Mouse (Mus musculus) cortical plate, adult 2 months (tissue): ENCODE results near the gene Zfp992.

Experiments used
- CTCF ChIP-seq: fragments of 200-500 bp; IDR thresholded peaks from 2 replicates; pipeline ENCODE4 v1.5.1; 2011; ENCODE audit warnings: mild to moderate bottlenecking, control low read depth, low read length; ENCODE audit not compliant: insufficient read depth; ENCODE audit errors: extremely low read depth
- POLR2A ChIP-seq: fragments of 200-500 bp; IDR thresholded peaks from 2 replicates; pipeline ENCODE4 v1.6.1; 2011; ENCODE audit warnings: mild to moderate bottlenecking, low read length, control low read depth; ENCODE audit not compliant: insufficient read depth; ENCODE audit errors: extremely low read depth

- TF ChIP-seq POLR2A (no peak), CTCF (no peak)
Observed at GRCm38 (mm10) chr4:146492851-146493250, 44.0 kb downstream of the Zfp992 start.
